Mouse (Mus musculus) intestine, embryonic 16.5 days (tissue): ENCODE data around the gene Fam124b. TPM values are rescaled to one million over a fixed set of nuclear protein-coding genes. Genes with fewer than 3 reads are reported as not detected.

ENCODE experiments used
- ATAC-seq: fragments of 200-750 bp; cut with Nextera tagmentation; 2 replicates; pipeline ENCODE4 v1.8.0; 2017; ENCODE audit warnings: moderate TSS enrichment, moderate library complexity
- H3K27ac ChIP-seq: fragments of 300-500 bp; sonication (generic); 2 replicates; pipeline ENCODE4 v1.5.1; 2014; ENCODE audit warnings: mild to moderate bottlenecking, low read length
- H3K27me3 ChIP-seq: fragments of 300-500 bp; sonication (generic); replicated peaks from 2 replicates; pipeline ENCODE4 v1.6.1; 2014; ENCODE audit warnings: low read length, control low read depth, mixed read lengths; ENCODE audit not compliant: control insufficient read depth, insufficient read depth
- H3K36me3 ChIP-seq: fragments of 300-500 bp; sonication (generic); 2 replicates; pipeline ENCODE4 v1.6.1; 2014; ENCODE audit warnings: low read length, control low read depth; ENCODE audit not compliant: control insufficient read depth, insufficient read depth
- H3K4me1 ChIP-seq: fragments of 300-500 bp; sonication (generic); 2 replicates; pipeline ENCODE4 v1.6.1; 2014; ENCODE audit warnings: low read length, control low read depth, mixed read lengths; ENCODE audit not compliant: control insufficient read depth, insufficient read depth
- H3K4me2 ChIP-seq: fragments of 300-500 bp; sonication (generic); 2 replicates; pipeline ENCODE4 v1.6.1; 2014; ENCODE audit warnings: low read depth, low read length, control low read depth
- H3K4me3 ChIP-seq: fragments of 300-500 bp; sonication (generic); 2 replicates; pipeline ENCODE4 v1.5.1; 2014; ENCODE audit warnings: mild to moderate bottlenecking, low read length
- H3K9ac ChIP-seq: fragments of 300-500 bp; sonication (generic); 2 replicates; pipeline ENCODE4 v1.6.1; 2014; ENCODE audit warnings: low read depth, low read length
- H3K9me3 ChIP-seq: fragments of 300-500 bp; sonication (generic); 2 replicates; pipeline ENCODE4 v1.6.1; 2016; ENCODE audit warnings: low read length, control low read depth; ENCODE audit not compliant: control insufficient read depth
- WGBS: fragments of 180-500 bp; shearing (Covaris S2); extraction: QIAGEN DNeasy Blood & Tissue Kit; methylation state at CpG from one replicate; pipeline ENCODE4 v1.1.7; 2014; 5-methylcytosine and 5-hydroxymethylcytosine counted together
- polyA plus RNA-seq: library from polyadenylated mRNA; unstranded; fragments of >200 nt; fragmentation: Nextera tagmentation; extraction: Ambion mirVana; gene quantifications from 2 replicates; pipeline ENCODE4 v1.2.1, GENCODE M21; 2015

Gene Fam124b
- polyA plus RNA-seq, 1 experiment from 2014 or later: 0.66 TPM

DNA sequence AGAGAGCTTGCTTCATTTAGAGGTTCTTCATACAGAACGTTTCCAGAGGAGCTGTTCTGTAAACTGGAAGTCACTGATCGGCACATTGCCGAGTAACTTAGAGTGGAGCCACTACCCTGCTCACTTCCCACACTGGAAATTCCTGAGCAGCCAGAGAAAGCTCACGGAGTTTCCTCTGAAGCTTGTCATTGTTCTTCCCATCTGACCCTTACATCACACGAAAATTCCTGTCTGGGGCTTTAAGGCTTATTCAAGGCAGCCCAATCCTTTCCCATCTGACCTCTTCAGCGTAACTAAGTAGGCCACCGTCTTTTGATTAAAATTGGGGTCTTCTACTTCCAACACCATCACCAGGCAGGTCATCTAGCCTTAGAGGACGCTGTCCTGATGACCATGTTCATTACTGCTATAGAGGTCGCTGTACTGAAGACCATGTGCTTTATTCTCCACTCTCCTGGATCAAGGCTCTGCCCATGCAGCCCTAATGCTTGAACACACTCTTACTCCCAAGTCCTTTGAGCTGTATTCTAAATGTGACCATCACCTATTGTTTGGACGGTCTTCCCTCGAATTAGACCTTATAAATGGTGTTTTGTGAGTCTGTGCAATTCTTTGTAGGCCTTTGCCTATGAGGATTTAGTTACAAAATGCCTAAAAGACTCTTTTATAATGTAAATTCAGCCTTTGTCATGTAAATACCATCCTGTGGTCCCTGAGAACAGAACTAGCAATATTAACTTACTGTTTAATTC lies 18.9 kb upstream of the Fam124b start:
- Histone ChIP-seq H3K27me3 (no peaks in the 10 kb centered on the region), H3K9me3 (no peaks in the 10 kb centered on the region), H3K9ac (no peak overlapping the region), H3K27ac (no peak overlapping the region), H3K4me1 (no peaks in the 10 kb centered on the region), H3K4me3 (no peak overlapping the region), H3K36me3 (no peaks in the 10 kb centered on the region), H3K4me2 (no peak overlapping the region)
- WGBS: 67% methylated on average over 11 of the region's 11 CpGs
- no peak for ATAC-seq

DNA sequence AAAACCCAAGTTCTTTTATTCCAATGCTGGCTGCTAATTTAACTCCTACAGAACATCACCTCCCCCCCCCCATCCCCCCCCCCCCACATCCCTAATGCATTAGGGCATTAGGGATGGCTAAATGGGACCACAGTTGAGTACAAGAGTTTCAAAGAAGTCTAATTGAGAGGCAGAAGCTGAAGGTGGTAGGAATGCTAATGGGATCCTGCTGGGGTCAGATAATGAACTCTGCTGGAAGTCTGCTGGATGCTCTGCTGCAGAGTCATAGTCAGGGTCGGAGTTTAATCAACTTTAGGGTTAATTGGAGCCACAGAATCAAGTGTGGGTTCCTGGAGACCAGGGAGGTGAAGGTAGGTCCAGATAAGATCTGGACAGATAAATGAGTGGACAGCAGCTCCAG lies 17.9 kb upstream of the Fam124b start:
- no peaks in the 10 kb centered on the region for H3K27me3 ChIP-seq
- no peak overlapping the region for H3K9ac ChIP-seq
- H3K4me3 ChIP-seq: no peak overlapping the region
- no peaks in the 10 kb centered on the region for H3K9me3 ChIP-seq
- H3K4me2 ChIP-seq: no peak overlapping the region
- H3K36me3 ChIP-seq: no peaks in the 10 kb centered on the region
- no peak for ATAC-seq
- WGBS: 10% methylated on average over 1 of the region's 1 CpGs
- no peak overlapping the region for H3K27ac ChIP-seq
- no peaks in the 10 kb centered on the region for H3K4me1 ChIP-seq

DNA sequence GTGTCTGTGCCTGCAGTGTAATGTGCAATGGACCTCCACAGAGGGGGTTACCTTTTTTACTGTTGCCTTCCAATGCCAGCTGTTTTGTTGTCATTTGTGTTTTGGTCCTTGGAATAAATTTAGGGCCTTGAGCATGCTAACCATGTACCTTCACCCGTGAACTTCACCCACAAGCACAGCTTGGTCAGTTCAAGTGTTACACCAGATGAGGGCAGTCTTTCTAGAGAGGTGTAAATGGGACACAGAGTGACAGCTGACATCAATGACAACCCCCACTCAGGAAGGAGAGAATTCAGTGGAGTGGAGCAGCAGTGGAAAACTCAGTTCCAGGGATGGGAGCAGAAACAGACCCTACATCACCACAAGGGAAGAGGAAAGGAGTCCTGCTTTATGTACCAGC lies 12.3 kb upstream of the Fam124b start:
- H3K27ac ChIP-seq: no peak overlapping the region
- no peaks in the 10 kb centered on the region for H3K9me3 ChIP-seq
- ATAC-seq: no peak
- 80% methylated on average over 1 of the region's 1 CpGs for WGBS
- no peaks in the 10 kb centered on the region for H3K4me1 ChIP-seq
- no peak overlapping the region for H3K4me3 ChIP-seq
- no peaks in the 10 kb centered on the region for H3K36me3 ChIP-seq
- H3K4me2 ChIP-seq: no peak overlapping the region
- no peak overlapping the region for H3K9ac ChIP-seq
- no peaks in the 10 kb centered on the region for H3K27me3 ChIP-seq

DNA sequence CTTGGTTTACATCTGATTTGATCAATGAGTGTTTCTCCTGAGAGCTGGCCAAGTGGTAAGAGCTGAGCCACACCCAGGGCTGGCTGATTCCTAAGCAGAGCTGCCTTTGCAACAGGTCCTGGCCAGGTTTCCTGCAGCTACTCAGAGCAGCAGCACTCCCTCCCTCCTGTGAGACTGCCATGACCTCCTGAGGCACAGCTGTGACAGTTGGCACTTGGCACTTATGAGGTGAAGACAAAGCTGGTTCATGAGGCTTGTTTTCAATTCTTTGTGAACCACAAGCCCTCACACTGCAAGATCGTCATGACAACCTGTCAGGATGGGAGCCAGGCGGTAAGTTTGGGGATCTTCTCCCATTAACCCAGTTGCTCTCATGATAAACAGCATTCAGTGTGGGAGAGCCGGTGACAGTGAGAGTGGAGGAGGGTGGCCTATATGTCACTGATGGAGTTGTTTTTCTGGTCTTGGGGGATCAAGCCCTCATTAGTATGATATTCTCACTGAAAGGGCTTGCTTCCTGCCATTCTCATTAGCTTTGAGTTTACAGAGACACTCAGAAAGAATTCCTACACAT lies 6.7 kb upstream of the Fam124b start:
- ATAC-seq: no peak
- 36% methylated on average over 3 of the region's 3 CpGs for WGBS

DNA sequence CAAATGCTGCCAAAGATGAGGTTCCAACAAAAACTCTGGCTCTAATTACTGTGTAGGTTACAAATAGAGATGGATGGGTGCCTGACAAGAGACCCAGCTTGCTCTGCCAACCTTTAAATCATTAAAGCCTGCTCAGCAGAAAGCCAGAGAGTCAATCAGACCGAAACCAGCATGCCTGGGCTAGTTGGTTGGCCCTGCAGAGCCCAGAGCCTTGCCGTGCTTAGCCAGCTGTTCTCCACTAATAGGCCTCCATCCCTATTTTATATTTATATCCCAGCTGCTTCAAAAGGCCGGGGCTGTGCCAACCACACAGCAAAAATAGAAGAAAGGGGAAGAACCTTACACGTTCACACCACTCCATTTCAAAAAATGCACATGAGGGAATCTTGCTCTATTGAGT lies 2.9 kb upstream of the Fam124b start:
- WGBS: 67% methylated on average over 4 of the region's 4 CpGs
- H3K9ac ChIP-seq: no peak overlapping the region
- ATAC-seq: no peak
- H3K27me3 ChIP-seq: no peaks in the 10 kb centered on the region
- H3K4me2 ChIP-seq: no peak overlapping the region
- H3K27ac ChIP-seq: no peak overlapping the region
- H3K4me3 ChIP-seq: no peak overlapping the region
- no peaks in the 10 kb centered on the region for H3K36me3 ChIP-seq
- H3K9me3 ChIP-seq: no peaks in the 10 kb centered on the region
- no peaks in the 10 kb centered on the region for H3K4me1 ChIP-seq

More for the DNA sequence above, 6.7 kb upstream of the Fam124b start:
- Histone ChIP-seq H3K4me3 (no peak overlapping the region), H3K9ac (no peak overlapping the region), H3K4me2 (no peak overlapping the region), H3K9me3 (no peaks in the 10 kb centered on the region), H3K36me3 (no peaks in the 10 kb centered on the region), H3K4me1 (no peaks in the 10 kb centered on the region), H3K27me3 (no peaks in the 10 kb centered on the region), H3K27ac (no peak overlapping the region)

DNA sequence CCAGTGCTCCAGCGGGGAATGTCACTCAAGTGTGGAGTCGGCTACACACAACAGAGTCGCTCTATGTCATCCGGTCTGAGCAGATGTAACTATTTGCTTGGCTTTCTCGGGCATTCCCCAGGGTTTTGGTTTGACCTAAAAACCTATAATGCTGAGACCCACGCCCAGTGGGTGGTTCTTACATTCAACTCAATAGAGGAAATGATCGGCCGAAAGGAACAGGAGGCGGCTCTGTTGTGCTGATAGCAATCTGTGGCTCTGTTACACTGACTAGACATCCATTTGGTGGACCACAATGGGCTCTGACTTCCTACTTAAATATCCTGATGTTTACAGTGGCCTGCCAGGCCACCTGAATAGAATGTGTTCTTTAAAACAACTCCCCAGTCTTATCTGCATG lies 4.4 kb downstream of the Fam124b start:
- WGBS: 73% methylated on average over 9 of the region's 9 CpGs
- Histone ChIP-seq H3K4me1 (no peaks in the 10 kb centered on the region), H3K4me2 (no peak overlapping the region), H3K4me3 (no peak overlapping the region), H3K27ac (no peak overlapping the region), H3K27me3 (no peaks in the 10 kb centered on the region), H3K9ac (no peak overlapping the region), H3K36me3 (no peaks in the 10 kb centered on the region), H3K9me3 (no peaks in the 10 kb centered on the region)
- ATAC-seq: peak; percentile 48; the same call in 1 of the 2 replicates

DNA sequence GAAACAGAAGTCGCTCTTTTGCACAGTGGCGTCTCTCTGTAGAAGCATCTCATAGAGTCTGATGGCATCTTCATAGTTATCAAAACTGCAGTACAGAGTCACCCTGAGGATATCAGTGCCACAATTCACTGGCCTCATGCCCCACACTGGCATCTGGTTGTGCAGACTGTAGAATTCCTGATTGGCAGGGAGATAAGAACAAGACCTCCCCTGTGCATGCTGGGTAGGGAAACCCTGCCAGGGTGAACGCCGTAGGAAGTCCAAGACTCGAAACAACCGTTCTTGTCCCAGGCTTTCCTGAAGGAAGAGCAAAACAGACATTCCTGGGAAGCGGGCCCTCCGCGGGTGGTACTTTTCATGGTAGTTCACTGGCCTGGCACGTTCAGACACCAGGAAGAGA lies 5.1 kb downstream of the Fam124b start:
- Histone ChIP-seq H3K36me3 (no peaks in the 10 kb centered on the region), H3K4me3 (0 out of 2 replicates have a peak overlapping the region, but pooled peaks have one; percentile 2), H3K9me3 (no peaks in the 10 kb centered on the region), H3K4me2 (no peak overlapping the region), H3K27ac (peak overlapping the region; percentile 24; the same call in 1 of the 2 replicates), H3K27me3 (no peaks in the 10 kb centered on the region), H3K4me1 (no peaks in the 10 kb centered on the region), H3K9ac (no peak overlapping the region)
- ATAC-seq: no peak
- 87% methylated on average over 10 of the region's 10 CpGs for WGBS

DNA sequence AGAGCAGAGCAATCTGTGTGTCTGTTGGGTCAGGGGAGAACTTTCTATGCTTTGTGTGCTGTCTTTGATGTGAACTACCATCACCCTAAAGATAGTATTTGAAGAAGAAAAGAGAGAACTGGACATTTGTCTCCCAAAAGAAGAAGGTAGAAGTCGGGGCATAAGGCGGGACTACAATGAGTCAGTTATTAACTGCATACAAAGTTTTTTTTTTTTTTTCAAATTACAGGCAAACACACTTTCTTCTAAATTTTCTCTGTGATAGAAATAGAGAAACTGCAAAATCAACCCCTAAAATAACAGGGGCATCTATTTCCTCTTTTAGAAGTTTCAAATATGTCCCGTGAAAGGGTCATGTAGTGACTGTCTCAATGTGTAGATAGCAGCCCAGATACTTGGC lies 16.0 kb downstream of the Fam124b start:
- Histone ChIP-seq H3K4me1 (no peaks in the 10 kb centered on the region), H3K27ac (no peak overlapping the region), H3K4me3 (no peak overlapping the region), H3K9me3 (no peaks in the 10 kb centered on the region), H3K36me3 (no peaks in the 10 kb centered on the region), H3K4me2 (no peak overlapping the region), H3K27me3 (no peaks in the 10 kb centered on the region), H3K9ac (no peak overlapping the region)
- 83% methylated on average over 3 of the region's 3 CpGs for WGBS
- no peak for ATAC-seq

DNA sequence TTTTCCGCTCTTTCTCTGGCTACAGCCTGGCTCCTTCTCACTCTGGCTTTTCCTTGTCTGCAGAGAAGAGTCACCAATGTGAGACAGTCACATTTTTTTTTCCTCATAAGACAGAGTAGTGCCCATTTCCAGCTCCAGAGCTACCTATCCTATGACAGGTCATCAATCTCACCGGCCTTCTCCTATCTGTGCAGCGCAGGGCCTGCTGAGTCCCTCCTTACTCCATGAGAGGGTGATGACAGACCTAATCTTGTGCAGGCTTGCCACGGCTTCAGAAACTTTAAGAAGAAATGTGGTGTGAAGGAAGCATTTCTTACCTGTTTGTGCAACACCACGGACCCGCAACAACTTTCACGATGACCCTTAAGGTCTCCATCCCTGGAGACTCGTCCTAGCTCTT lies 25.4 kb downstream of the Fam124b start:
- Histone ChIP-seq H3K4me1 (no peaks in the 10 kb centered on the region), H3K4me2 (no peak overlapping the region), H3K4me3 (no peak overlapping the region), H3K9ac (no peak overlapping the region), H3K9me3 (no peaks in the 10 kb centered on the region), H3K27me3 (no peaks in the 10 kb centered on the region), H3K27ac (no peak overlapping the region), H3K36me3 (no peaks in the 10 kb centered on the region)
- WGBS: 89% methylated on average over 8 of the region's 8 CpGs
- no peak for ATAC-seq
